Mouse (Mus musculus): ENCODE results near the gene Pip4k2b.

Gene Pip4k2b

GRCm38 (mm10) chr11:97666221-97666620 is 78.3 kb downstream of the Pip4k2b start:
- DNase-seq, result no peak

DNA sequence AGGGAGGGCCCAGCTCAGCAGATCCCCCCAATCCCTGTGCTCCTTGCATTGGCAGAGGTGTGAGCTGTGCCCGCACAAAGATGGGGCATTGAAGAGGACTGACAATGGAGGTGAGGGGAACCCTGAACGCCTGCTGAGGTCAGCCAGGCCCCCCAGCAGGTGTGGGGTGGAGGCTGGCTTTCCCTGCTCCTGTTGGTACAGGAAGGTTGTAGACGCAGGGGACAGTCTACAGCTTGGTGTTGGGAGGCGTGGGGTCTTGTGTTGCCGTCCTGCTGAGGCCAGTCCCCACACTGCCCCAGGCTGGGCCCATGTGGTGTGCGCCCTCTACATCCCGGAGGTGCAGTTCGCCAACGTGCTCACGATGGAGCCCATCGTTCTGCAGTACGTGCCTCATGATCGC is 79.1 kb downstream of the Pip4k2b start:
- no peak for DNase-seq

Data from spleen, adult 18-20 months (tissue).